Mouse (Mus musculus) heart, adult 2 months (tissue): ENCODE data around the gene Igsf21. TPM values are rescaled to one million over a fixed set of nuclear protein-coding genes. Genes with fewer than 3 reads are reported as not detected.

Source experiments
- DNase-seq, 2 experiments: peaks; one replicate each; pipeline ENCODE4 v3.0.0; 2021
- H3K27ac ChIP-seq: fragments of 200-600 bp; 2 replicates; pipeline ENCODE4 v1.8.1; 2022
- H3K27me3 ChIP-seq: fragments of 200-500 bp; 2 replicates; pipeline ENCODE4 v1.6.1; 2012; ENCODE audit warnings: mild to moderate bottlenecking, low read length, inconsistent platforms, mixed read lengths; ENCODE audit not compliant: control insufficient read depth, insufficient read depth
- H3K36me3 ChIP-seq: fragments of 200-500 bp; 2 replicates; pipeline ENCODE4 v1.6.1; 2012; ENCODE audit warnings: low read length, inconsistent platforms; ENCODE audit not compliant: control insufficient read depth, insufficient read depth
- H3K4me1 ChIP-seq: fragments of 200-500 bp; 2 replicates; pipeline ENCODE4 v1.6.1; 2011; ENCODE audit warnings: low read length; ENCODE audit not compliant: control insufficient read depth, insufficient read depth
- H3K4me3 ChIP-seq: fragments of 200-600 bp; 2 replicates; pipeline ENCODE4 v1.8.1; 2022
- H3K79me2 ChIP-seq: fragments of 200-500 bp; replicated peaks from 2 replicates; pipeline ENCODE4 v1.6.1; 2012; ENCODE audit warnings: mild to moderate bottlenecking, inconsistent platforms, low read length, moderate library complexity, mixed read lengths; ENCODE audit not compliant: control insufficient read depth, insufficient read depth
- H3K9ac ChIP-seq: fragments of 200-500 bp; 2 replicates; pipeline ENCODE4 v1.6.1; 2012; ENCODE audit warnings: low read depth, mild to moderate bottlenecking, control low read depth, inconsistent platforms, low read length, mixed read lengths
- CTCF ChIP-seq: fragments of 200-600 bp; IDR thresholded peaks from 2 replicates; pipeline ENCODE4 v1.8.1; 2022; ENCODE audit warnings: antibody characterized with exemption, mild to moderate bottlenecking, moderate library complexity
- EP300 ChIP-seq: fragments of 200-500 bp; IDR thresholded peaks from 2 replicates; pipeline ENCODE4 v1.6.1; 2011; ENCODE audit warnings: low read depth, low read length, control low read depth; ENCODE audit not compliant: insufficient read depth
- POLR2A ChIP-seq: fragments of 200-500 bp; IDR thresholded peaks from 2 replicates; pipeline ENCODE4 v1.6.1; 2011; ENCODE audit warnings: mild to moderate bottlenecking, low read depth, low read length, control low read depth; ENCODE audit not compliant: insufficient read depth
- WGBS: fragments of 180-500 bp; shearing (Covaris S2); methylation state at CpG from one replicate; pipeline ENCODE4 v1.1.7; 2018; 5-methylcytosine and 5-hydroxymethylcytosine counted together
- intact Hi-C: fragments of 180-260 bp; cut with DNase I; formaldehyde crosslinking; loops from one replicate; pipeline ENCODE4 v1.15.1; 2025
- polyA plus RNA-seq: library from polyadenylated mRNA; depleted of rRNA; stranded (reverse); fragments of >200 nt; gene quantifications from 2 replicates; pipeline ENCODE4 v1.2.3, GENCODE M21; 2012
- total RNA-seq, 2 experiments: library from RNA; stranded (reverse); gene quantifications; 2 replicates each; pipeline ENCODE4 v1.2.3; 2021

The Igsf21 gene
- total and polyA plus RNA-seq, 3 experiments = 0.14 to 0.76 (median 0.16) TPM

DNA sequence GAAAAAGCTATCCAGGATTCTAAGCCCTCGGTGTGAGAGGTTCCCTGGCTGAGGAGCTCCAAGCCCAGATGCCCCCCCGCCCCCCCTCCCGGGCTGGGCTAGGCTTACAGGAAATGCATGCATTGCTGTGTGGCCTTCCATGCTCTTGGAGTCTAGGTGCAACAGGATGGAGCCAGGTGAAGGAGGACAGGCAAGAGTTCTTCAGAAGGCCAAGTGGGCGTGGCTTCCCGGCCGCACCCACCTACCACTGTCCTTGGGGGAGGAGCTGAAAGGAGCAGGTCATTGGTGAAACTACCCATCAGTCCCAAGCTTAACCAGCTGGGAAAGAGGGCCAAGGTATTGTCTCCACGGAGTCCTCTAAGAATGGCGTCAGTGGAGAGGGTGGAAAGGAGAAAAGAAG is 1.8 kb upstream of the Igsf21 start:
- no peaks in the 10 kb centered on the region for H3K36me3 ChIP-seq
- no peaks in the 10 kb centered on the region for H3K4me1 ChIP-seq
- no peak overlapping the region for H3K4me3 ChIP-seq
- intact Hi-C loops = loop anchor here (10.0 kb wide), 1 partner anchor 374 kb away; no protein-coding TSS in a partner anchor
- no peaks in the 10 kb centered on the region for H3K79me2 ChIP-seq
- no peak for DNase-seq
- no peak overlapping the region for H3K27ac ChIP-seq
- H3K27me3 ChIP-seq = peaks cover 16% of the 10 kb centered on the region
- no peak for TF ChIP-seq POLR2A
- no peak for TF ChIP-seq CTCF
- no peak for TF ChIP-seq EP300
- WGBS = 7% methylated on average over 8 of the region's 8 CpGs
- no peak overlapping the region for H3K9ac ChIP-seq

- H3K27me3 ChIP-seq = peaks cover 17% of the 10 kb centered on the region
- no peak for TF ChIP-seq EP300
- no peak for TF ChIP-seq POLR2A
- TF ChIP-seq CTCF = no peak
- H3K27ac ChIP-seq = no peak overlapping the region
- no peak overlapping the region for H3K4me3 ChIP-seq
- no peak overlapping the region for H3K9ac ChIP-seq
- whole genome bisulfite sequencing = 13% methylated on average over 28 of the region's 28 CpGs
- DNase-seq = no peak
- intact Hi-C loops = loop anchor here (10.0 kb wide), 1 partner anchor 373 kb away; no protein-coding TSS in a partner anchor
- no peaks in the 10 kb centered on the region for H3K79me2 ChIP-seq
- H3K4me1 ChIP-seq = no peaks in the 10 kb centered on the region
- H3K36me3 ChIP-seq = no peaks in the 10 kb centered on the region
These were observed 721 bp upstream of the Igsf21 start for GRCm38 (mm10) chr4:140247006-140248003.

DNA sequence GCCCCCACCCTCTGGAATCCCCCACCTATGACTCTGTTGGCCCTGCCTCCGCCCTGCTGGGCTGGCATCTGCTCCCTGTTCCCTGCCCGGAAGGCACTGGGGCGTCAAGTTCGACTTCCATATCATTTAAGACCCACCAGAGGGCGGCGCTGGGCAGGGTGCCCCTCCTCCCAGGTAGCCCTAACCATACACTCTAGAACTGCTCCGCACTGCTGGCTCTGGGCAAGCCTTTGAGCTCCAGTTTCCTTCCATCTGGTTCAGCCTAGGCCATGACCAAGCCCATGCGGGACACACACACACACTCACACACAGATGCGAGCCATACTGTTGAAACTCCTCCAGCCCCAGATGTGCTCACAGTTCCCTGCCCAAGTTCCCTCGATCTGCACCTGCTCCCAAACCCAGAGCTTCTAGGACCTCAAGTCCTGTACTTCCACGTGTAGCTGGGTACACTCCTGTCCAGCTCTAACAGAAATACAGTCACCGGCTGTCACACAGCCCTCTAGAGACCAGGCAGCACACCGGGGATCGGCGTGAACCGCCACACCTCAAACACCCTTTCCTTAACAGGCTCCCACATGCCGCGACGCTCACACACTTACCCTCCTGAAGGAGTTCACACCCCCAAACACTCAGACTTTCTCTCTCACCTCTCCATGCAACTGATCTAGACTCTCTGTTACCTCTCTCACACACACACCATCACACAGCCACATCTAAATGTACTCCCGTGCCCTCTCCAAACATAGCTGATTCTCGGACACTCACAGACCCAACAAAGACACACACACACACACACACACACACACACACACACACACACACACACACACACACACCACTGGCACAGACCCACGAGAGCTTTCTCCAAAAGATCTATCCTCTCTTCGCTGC is 1.1 kb downstream of the Igsf21 start:
- TF ChIP-seq POLR2A = no peak
- TF ChIP-seq EP300 = no peak
- TF ChIP-seq CTCF = no peak
- Histone ChIP-seq H3K4me3 (no peak overlapping the region), H3K9ac (no peak overlapping the region), H3K79me2 (no peaks in the 10 kb centered on the region), H3K36me3 (no peaks in the 10 kb centered on the region), H3K27ac (no peak overlapping the region), H3K4me1 (no peaks in the 10 kb centered on the region), H3K27me3 (peaks cover 17% of the 10 kb centered on the region)
- intact Hi-C loops = loop anchor here (10.0 kb wide), 1 partner anchor 371 kb away; no protein-coding TSS in a partner anchor
- no peak for DNase-seq
- WGBS = 3% methylated on average over 23 of the region's 23 CpGs

DNA sequence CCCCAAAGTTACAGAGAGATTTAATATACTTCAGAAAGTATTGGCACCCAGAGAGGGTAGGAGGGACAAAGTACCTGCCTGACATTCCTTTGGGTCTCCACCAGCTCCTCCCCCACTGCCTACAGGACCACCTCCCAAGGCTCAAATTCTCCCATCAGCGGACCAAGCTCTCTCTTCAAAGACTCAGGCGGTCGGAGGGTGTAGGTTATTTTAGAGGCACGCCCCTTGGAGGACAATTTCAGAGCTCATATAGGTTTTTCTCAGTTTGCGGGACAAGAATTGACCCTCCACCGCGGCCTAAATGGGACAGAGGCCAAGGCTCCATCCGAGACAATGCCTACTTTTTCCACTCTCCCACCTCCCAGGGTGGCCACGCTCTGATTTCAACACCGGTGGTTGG is 1.7 kb downstream of the Igsf21 start:
- Histone ChIP-seq H3K79me2 (no peaks in the 10 kb centered on the region), H3K4me1 (no peaks in the 10 kb centered on the region), H3K36me3 (no peaks in the 10 kb centered on the region), H3K27ac (no peak overlapping the region), H3K4me3 (no peak overlapping the region), H3K9ac (no peak overlapping the region), H3K27me3 (peaks cover 17% of the 10 kb centered on the region)
- intact Hi-C loops = loop anchor here (10.0 kb wide), 1 partner anchor 370 kb away; no protein-coding TSS in a partner anchor
- no peak for DNase-seq
- WGBS = 1% methylated on average over 10 of the region's 10 CpGs
- TF ChIP-seq POLR2A (no peak), EP300 (no peak), CTCF (no peak)

DNA sequence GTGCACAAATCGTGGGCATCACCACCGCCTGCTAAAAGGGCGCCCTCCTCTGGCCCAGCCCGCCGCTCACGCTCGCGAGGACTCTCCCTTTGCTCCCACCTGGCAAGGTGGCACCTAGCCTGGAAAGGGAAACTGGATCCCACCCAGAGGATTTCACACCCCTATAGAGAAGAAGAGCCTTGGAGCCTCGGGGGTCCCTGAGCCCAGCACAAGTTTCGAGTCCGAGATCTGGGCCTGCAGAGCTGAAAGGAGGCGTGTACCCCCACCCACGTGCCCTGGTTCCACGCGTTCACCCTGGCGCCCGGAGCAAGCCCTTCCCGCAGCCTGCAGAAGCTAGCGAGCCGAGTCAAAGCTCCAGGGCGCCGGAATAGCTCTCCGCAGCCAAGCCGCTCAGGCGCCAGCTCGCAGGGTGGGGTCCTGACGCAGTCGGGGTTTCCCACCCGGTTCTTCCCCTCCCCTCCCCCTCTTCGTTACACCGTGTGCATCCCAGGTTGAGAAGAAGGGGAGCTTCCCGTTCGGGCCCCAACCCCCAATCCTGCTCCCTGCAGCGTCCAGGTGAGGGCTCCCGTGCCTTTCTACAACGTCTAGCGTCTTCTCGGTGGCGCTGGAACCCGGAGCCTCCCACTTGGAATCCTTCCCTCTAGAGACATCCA is 2.3 kb downstream of the Igsf21 start:
- intact Hi-C loops = loop anchor here (10.0 kb wide), 1 partner anchor 369 kb away; no protein-coding TSS in a partner anchor
- 2% methylated on average over 40 of the region's 40 CpGs for WGBS

More for the DNA sequence above, 2.3 kb downstream of the Igsf21 start:
- H3K27ac ChIP-seq = no peak overlapping the region
- no peak for DNase-seq
- no peaks in the 10 kb centered on the region for H3K36me3 ChIP-seq
- no peak overlapping the region for H3K9ac ChIP-seq
- no peak overlapping the region for H3K4me3 ChIP-seq
- peaks cover 17% of the 10 kb centered on the region for H3K27me3 ChIP-seq
- no peaks in the 10 kb centered on the region for H3K79me2 ChIP-seq
- H3K4me1 ChIP-seq = no peaks in the 10 kb centered on the region
- TF ChIP-seq EP300 (no peak), POLR2A (no peak), CTCF (no peak)
